Mouse (Mus musculus) thymus, adult 2 months (tissue): ENCODE measurements around the gene Leng1. TPM values are rescaled to one million over a fixed set of nuclear protein-coding genes. Genes with fewer than 3 reads are reported as not detected.

Source experiments
- DNase-seq: peaks from one replicate; pipeline ENCODE4 v3.0.0; 2021
- H3K27ac ChIP-seq: fragments of 200-500 bp; 2 replicates; pipeline ENCODE4 v1.5.1; 2012; ENCODE audit warnings: low read length, control low read depth; ENCODE audit not compliant: control insufficient read depth, insufficient read depth
- H3K27me3 ChIP-seq: fragments of 200-500 bp; 2 replicates; pipeline ENCODE4 v1.6.1; 2012; ENCODE audit warnings: mild to moderate bottlenecking, low read length, moderate library complexity, mixed read lengths; ENCODE audit not compliant: control insufficient read depth, insufficient read depth
- H3K36me3 ChIP-seq: fragments of 200-500 bp; 2 replicates; pipeline ENCODE4 v1.6.1; 2012; ENCODE audit warnings: mild to moderate bottlenecking, low read length, moderate library complexity; ENCODE audit not compliant: control insufficient read depth, insufficient read depth
- H3K4me1 ChIP-seq: fragments of 200-500 bp; replicated peaks from 2 replicates; pipeline ENCODE4 v1.6.1; 2012; ENCODE audit warnings: low read length; ENCODE audit not compliant: control insufficient read depth, insufficient read depth
- H3K4me3 ChIP-seq: fragments of 200-500 bp; 2 replicates; pipeline ENCODE4 v1.5.1; 2012; ENCODE audit warnings: mild to moderate bottlenecking, low read length, control low read depth, moderate library complexity; ENCODE audit not compliant: control insufficient read depth, insufficient read depth
- CTCF ChIP-seq: fragments of 200-500 bp; IDR thresholded peaks from 2 replicates; pipeline ENCODE4 v1.5.1; 2012; ENCODE audit warnings: mild to moderate bottlenecking, control low read depth, low read length, moderate library complexity, borderline replicate concordance; ENCODE audit not compliant: control insufficient read depth, poor library complexity, insufficient read depth; ENCODE audit errors: extremely low read depth
- POLR2A ChIP-seq: fragments of 200-500 bp; IDR thresholded peaks from 2 replicates; pipeline ENCODE4 v1.6.1; 2012; ENCODE audit warnings: mild to moderate bottlenecking, low read length, control low read depth, moderate library complexity; ENCODE audit not compliant: control insufficient read depth, poor library complexity, insufficient read depth; ENCODE audit errors: extremely low read depth
- WGBS: fragments of 180-500 bp; shearing (Covaris S2); methylation state at CpG from one replicate; pipeline ENCODE4 v1.1.7; 2018; 5-methylcytosine and 5-hydroxymethylcytosine counted together
- polyA plus RNA-seq: library from polyadenylated mRNA; depleted of rRNA; stranded (reverse); fragments of >200 nt; gene quantifications from 2 replicates; pipeline ENCODE4 v1.2.3, GENCODE M21; 2012; rRNA removed

The Leng1 gene
- polyA plus RNA-seq, 1 experiment: 4.3 TPM

DNA sequence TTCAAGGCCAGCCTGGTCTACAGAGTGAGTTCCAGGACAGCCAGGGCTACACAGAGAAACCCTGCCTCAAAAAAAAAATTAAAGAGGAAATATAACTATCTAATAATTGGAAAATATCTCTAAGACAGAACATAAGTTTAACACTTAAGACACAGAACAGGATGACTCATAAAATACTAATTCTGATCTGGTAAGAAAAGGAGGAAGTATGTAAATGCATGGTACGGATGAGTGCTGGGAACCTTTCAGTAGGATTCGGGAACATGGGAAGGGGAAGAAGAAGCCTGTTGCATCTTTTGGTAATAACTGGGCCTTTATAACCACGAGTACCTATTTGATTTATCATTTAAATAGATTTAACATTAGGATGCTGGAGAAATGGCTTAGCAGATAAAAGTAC is 51.6 kb downstream of the Leng1 start:
- no peak for TF ChIP-seq CTCF
- no peak for TF ChIP-seq POLR2A
- no peak for DNase-seq
- peaks cover 3% of the 10 kb centered on the region; the same call in 1 of the 2 replicates for H3K36me3 ChIP-seq
- no peak overlapping the region for H3K4me3 ChIP-seq
- WGBS: 84% methylated on average over 3 of the region's 3 CpGs
- H3K4me1 ChIP-seq: peaks cover 13% of the 10 kb centered on the region
- no peak overlapping the region for H3K27ac ChIP-seq
- no peaks in the 10 kb centered on the region for H3K27me3 ChIP-seq

- H3K4me1 ChIP-seq: peaks cover 9% of the 10 kb centered on the region; the same call in 1 of the 2 replicates
- no peak for DNase-seq
- WGBS: 77% methylated on average over 13 of the region's 13 CpGs
- TF ChIP-seq POLR2A (no peak), CTCF (no peak)
- no peaks in the 10 kb centered on the region for H3K27me3 ChIP-seq
- H3K27ac ChIP-seq: no peak overlapping the region
- H3K36me3 ChIP-seq: no peaks in the 10 kb centered on the region
- no peak overlapping the region for H3K4me3 ChIP-seq
These were observed 54.6 kb downstream of the Leng1 start for GRCm38 (mm10) chr7:3611006-3611405.

GRCm38 (mm10) chr7:3610437-3610836 is 55.2 kb downstream of the Leng1 start:
- H3K36me3 ChIP-seq: no peaks in the 10 kb centered on the region
- peaks cover 9% of the 10 kb centered on the region; the same call in 1 of the 2 replicates for H3K4me1 ChIP-seq
- no peak overlapping the region for H3K4me3 ChIP-seq
- no peak for DNase-seq
- no peaks in the 10 kb centered on the region for H3K27me3 ChIP-seq
- TF ChIP-seq CTCF (no peak), POLR2A (no peak)
- WGBS: 9% methylated on average over 3 of the region's 3 CpGs
- H3K27ac ChIP-seq: no peak overlapping the region

Other genes with a start within 250 kb of the Leng1 start
- 0.11 and 0.40 TPM in 2 replicates for gene Cacng6, start 241.6 kb downstream of the Leng1 start, polyA plus RNA-seq
- 0.52 and 0.53 TPM in 2 replicates for gene Tarm1, start 163.2 kb downstream of the Leng1 start, polyA plus RNA-seq
- gene Oscar, start 49.7 kb downstream of the Leng1 start, polyA plus RNA-seq: 0.13 and 0.60 TPM in 2 replicates
- gene Ndufa3, start 48.5 kb downstream of the Leng1 start, polyA plus RNA-seq: 231 and 311 TPM in 2 replicates
- 9.4 and 12.5 TPM in 2 replicates for gene Tfpt, start 35.9 kb downstream of the Leng1 start, polyA plus RNA-seq
- 42.4 and 48.6 TPM in 2 replicates for gene Prpf31, start 35.9 kb downstream of the Leng1 start, polyA plus RNA-seq
- gene Cnot3, start 20.6 kb downstream of the Leng1 start, polyA plus RNA-seq: 185 and 202 TPM in 2 replicates
- gene Tmc4, start 11.7 kb upstream of the Leng1 start, polyA plus RNA-seq: 21.7 and 27.9 TPM in 2 replicates
- gene Tsen34, start 27.0 kb upstream of the Leng1 start, polyA plus RNA-seq: 53.6 and 57.6 TPM in 2 replicates
- gene Mboat7, start 27.7 kb upstream of the Leng1 start, polyA plus RNA-seq: 75.5 and 82.5 TPM in 2 replicates
- gene Rps9, start 38.2 kb upstream of the Leng1 start, polyA plus RNA-seq: 2,860 and 2,943 TPM in 2 replicates
- 17.5 and 20.0 TPM in 2 replicates for gene Pirb, start 54.6 kb upstream of the Leng1 start, polyA plus RNA-seq
- 0.41 and 0.59 TPM in 2 replicates for gene Gm15448, start 159.8 kb upstream of the Leng1 start, polyA plus RNA-seq
- gene Pira2, start 179.2 kb upstream of the Leng1 start, polyA plus RNA-seq: 1.1 and 2.0 TPM in 2 replicates
- gene Gm14548, start 232.3 kb upstream of the Leng1 start, polyA plus RNA-seq: 1.5 and 3.3 TPM in 2 replicates
- 1.2 and 2.2 TPM in 2 replicates for gene Lilra6, start 249.7 kb upstream of the Leng1 start, polyA plus RNA-seq